Mouse (Mus musculus) lung, embryonic 15.5 days (tissue): ENCODE measurements at regions not wholly inside any gene's neighbourhood (a gene's known extent, or its start where the extent isn't known, plus 50 kb on each side); places are given as distances from the start of the nearest gene placed in this dataset.

Experiments used
- ATAC-seq: fragments of 200-750 bp; cut with Nextera tagmentation; 2 replicates; pipeline ENCODE4 v1.8.0; 2017; ENCODE audit warnings: moderate number of reproducible peaks, borderline replicate concordance; ENCODE audit not compliant: low FRiP score, low TSS enrichment; ENCODE audit errors: extremely low read depth
- H3K27ac ChIP-seq: fragments of 300-500 bp; sonication (generic); 2 replicates; pipeline ENCODE4 v1.5.1; 2015; ENCODE audit warnings: moderate library complexity, mild to moderate bottlenecking, inconsistent platforms
- H3K27me3 ChIP-seq: fragments of 300-500 bp; sonication (generic); 2 replicates; pipeline ENCODE4 v1.6.1; 2015; ENCODE audit warnings: inconsistent platforms
- H3K36me3 ChIP-seq: fragments of 300-500 bp; sonication (generic); 2 replicates; pipeline ENCODE4 v1.6.1; 2015; ENCODE audit warnings: inconsistent platforms
- H3K4me1 ChIP-seq: fragments of 300-500 bp; sonication (generic); 2 replicates; pipeline ENCODE4 v1.6.1; 2015; ENCODE audit warnings: inconsistent platforms
- H3K4me2 ChIP-seq: fragments of 300-500 bp; sonication (generic); 2 replicates; pipeline ENCODE4 v1.6.1; 2015; ENCODE audit warnings: inconsistent platforms, mild to moderate bottlenecking, moderate library complexity
- H3K4me3 ChIP-seq: fragments of 300-500 bp; sonication (generic); 2 replicates; pipeline ENCODE4 v1.5.1; 2015; ENCODE audit warnings: mild to moderate bottlenecking, inconsistent platforms
- H3K9ac ChIP-seq: fragments of 300-500 bp; sonication (generic); 2 replicates; pipeline ENCODE4 v1.6.1; 2015; ENCODE audit warnings: inconsistent platforms
- H3K9me3 ChIP-seq: fragments of 300-500 bp; sonication (generic); 2 replicates; pipeline ENCODE4 v1.6.1; 2016; ENCODE audit warnings: inconsistent platforms
- WGBS: fragments of 180-500 bp; shearing (Covaris S2); methylation state at CpG from one replicate; pipeline ENCODE4 v1.1.7; 2015; 5-methylcytosine and 5-hydroxymethylcytosine counted together

DNA sequence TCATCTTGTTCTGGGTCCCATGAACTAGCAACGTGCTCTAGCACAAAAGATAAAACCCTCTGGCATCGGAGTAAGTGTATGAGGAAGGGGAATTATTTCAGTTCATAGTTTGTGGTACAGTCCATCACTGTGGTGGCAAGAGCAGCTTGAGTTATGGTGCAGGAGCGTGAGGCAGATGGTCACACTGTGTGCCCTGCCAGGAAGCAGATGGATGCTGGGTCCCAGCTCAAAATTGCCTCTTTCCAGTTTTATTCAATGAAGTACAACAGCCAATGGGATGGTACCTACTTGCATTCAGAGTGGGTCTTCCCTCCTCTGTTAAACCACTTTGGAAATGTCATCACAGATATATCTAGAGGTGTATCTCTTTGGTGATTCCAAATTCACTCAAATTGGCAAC, 551.7 kb upstream of the Id4 start:
- no peak overlapping the region for H3K4me2 ChIP-seq
- no peaks in the 10 kb centered on the region for H3K4me1 ChIP-seq
- no peak overlapping the region for H3K9ac ChIP-seq
- no peaks in the 10 kb centered on the region for H3K36me3 ChIP-seq
- H3K27me3 ChIP-seq: no peaks in the 10 kb centered on the region
- no peaks in the 10 kb centered on the region for H3K9me3 ChIP-seq
- no peak overlapping the region for H3K27ac ChIP-seq
- ATAC-seq: no peak
- no peak overlapping the region for H3K4me3 ChIP-seq
- WGBS: 80% methylated on average over 3 of the region's 3 CpGs

DNA sequence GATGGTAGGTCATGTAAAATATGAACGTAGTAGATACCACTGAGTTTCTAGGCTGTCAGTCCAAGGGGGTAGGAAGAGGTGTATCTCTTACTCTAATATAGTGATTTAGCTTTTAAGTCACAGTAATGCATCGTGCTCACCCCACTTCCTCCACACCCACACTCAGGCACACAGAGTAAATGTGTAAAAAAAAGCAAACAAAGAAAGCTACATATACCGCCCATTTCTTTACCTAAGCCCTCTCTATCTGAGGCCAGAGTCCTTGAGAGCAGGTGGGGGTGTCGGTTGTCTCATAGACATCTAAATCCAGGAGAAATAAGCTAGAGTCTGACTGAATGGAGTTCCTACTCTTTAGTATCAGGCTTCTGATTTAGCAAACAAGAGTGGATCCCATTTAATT, 548.5 kb upstream of the Id4 start:
- no peak for ATAC-seq
- Histone ChIP-seq H3K4me2 (no peak overlapping the region), H3K4me1 (0 out of 2 replicates have a peak, but pooled peaks cover 3% of the 10 kb centered on the region), H3K9ac (no peak overlapping the region), H3K27ac (no peak overlapping the region), H3K9me3 (no peaks in the 10 kb centered on the region), H3K4me3 (no peak overlapping the region), H3K36me3 (no peaks in the 10 kb centered on the region), H3K27me3 (no peaks in the 10 kb centered on the region)
- 46% methylated on average over 4 of the region's 4 CpGs for WGBS

- 41% methylated on average over 4 of the region's 4 CpGs for WGBS
- Histone ChIP-seq H3K27ac (peak overlapping the region; percentile 37), H3K36me3 (no peaks in the 10 kb centered on the region), H3K9me3 (no peaks in the 10 kb centered on the region), H3K4me3 (no peak overlapping the region), H3K9ac (no peak overlapping the region), H3K4me1 (0 out of 2 replicates have a peak, but pooled peaks cover 3% of the 10 kb centered on the region), H3K27me3 (no peaks in the 10 kb centered on the region), H3K4me2 (no peak overlapping the region)
- peak; percentile 83; the same call in 1 of the 2 replicates for ATAC-seq
These were observed 544.8 kb upstream of the Id4 start for GRCm38 (mm10) chr13:47716265-47716664.

DNA sequence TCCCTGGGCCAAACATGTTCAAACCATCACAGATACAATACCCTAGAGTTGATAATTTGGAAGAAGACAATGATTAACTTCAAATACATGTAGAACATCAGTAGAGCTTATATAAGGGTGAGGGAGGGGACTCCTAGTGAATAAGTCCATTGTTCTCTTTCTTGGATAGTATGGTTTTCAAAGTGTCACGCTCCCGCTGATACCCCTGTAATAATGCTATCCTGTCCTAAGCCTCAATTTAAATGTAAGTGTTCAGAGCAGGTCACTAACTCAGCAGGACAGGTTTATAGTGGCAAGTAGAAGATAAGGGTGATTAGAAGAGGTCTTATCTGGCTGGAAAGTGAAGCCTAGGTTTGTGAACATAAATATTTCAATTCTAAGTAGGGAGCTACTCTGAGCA, 540.4 kb upstream of the Id4 start:
- H3K4me3 ChIP-seq: no peak overlapping the region
- 90% methylated on average over 2 of the region's 2 CpGs for WGBS
- no peaks in the 10 kb centered on the region for H3K36me3 ChIP-seq
- no peaks in the 10 kb centered on the region for H3K9me3 ChIP-seq
- no peak for ATAC-seq
- no peak overlapping the region for H3K27ac ChIP-seq
- no peak overlapping the region for H3K9ac ChIP-seq
- H3K4me2 ChIP-seq: no peak overlapping the region
- H3K4me1 ChIP-seq: 0 out of 2 replicates have a peak, but pooled peaks cover 3% of the 10 kb centered on the region
- no peaks in the 10 kb centered on the region for H3K27me3 ChIP-seq

DNA sequence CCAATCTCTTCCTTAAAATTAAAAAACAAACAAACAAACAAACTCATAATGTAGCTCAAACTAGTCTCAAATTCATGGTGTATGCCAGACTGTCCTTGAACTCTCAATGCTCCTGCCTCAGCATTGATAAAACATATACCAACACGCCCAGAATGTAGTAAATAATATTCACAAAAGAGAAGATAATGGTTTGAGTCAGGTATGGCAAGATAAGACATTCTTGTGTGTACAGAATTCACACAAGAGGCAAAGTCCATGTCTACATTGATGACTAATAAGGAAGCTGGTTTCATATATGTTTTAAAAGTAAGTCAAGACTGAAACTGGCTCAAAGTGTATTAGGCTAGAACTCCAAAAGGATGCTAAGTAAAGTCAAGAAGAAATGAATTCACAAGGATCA, 526.6 kb upstream of the Id4 start:
- Histone ChIP-seq H3K4me3 (no peak overlapping the region), H3K9me3 (no peaks in the 10 kb centered on the region), H3K4me1 (no peaks in the 10 kb centered on the region), H3K4me2 (no peak overlapping the region), H3K27me3 (no peaks in the 10 kb centered on the region), H3K27ac (no peak overlapping the region), H3K9ac (no peak overlapping the region), H3K36me3 (no peaks in the 10 kb centered on the region)
- 60% methylated on average over 1 of the region's 1 CpGs for WGBS
- ATAC-seq: no peak

DNA sequence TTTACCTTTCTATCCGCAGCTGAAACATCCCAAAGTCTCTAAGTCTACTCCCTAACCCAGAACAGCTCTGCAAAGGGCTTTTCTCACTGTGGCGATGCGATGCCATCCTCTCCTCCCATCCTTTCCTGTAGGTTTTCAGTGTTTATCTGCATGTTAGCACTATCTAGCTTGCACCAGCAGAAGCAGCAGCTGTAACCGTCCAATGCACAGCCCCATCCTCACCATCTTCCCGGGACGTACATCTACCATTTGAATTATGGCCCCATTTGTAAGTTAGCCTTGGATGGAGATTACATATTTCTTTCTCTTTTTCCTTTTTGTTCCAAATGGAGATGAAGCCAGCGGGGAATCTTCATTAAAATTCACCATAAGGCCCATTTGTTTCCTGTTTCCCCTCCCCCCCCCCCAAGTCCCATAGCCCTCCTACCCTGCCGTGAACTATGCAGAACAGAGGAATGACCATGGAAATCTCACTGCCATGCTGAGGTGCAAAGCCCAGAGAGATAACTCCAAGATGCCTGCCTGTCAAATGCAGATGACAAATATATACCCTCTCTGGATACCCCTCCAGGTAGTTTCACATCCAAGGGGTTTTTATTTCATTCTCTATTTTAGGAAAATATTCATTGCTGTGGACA, 525.5 kb upstream of the Id4 start:
- no peaks in the 10 kb centered on the region for H3K36me3 ChIP-seq
- no peaks in the 10 kb centered on the region for H3K4me1 ChIP-seq
- H3K9me3 ChIP-seq: no peaks in the 10 kb centered on the region
- no peaks in the 10 kb centered on the region for H3K27me3 ChIP-seq
- H3K9ac ChIP-seq: no peak overlapping the region
- WGBS: 71% methylated on average over 8 of the region's 8 CpGs
- H3K4me2 ChIP-seq: no peak overlapping the region
- H3K4me3 ChIP-seq: no peak overlapping the region
- no peak for ATAC-seq
- H3K27ac ChIP-seq: no peak overlapping the region

- Histone ChIP-seq H3K4me1 (no peaks in the 10 kb centered on the region), H3K27ac (no peak overlapping the region), H3K9me3 (no peaks in the 10 kb centered on the region), H3K9ac (no peak overlapping the region), H3K36me3 (no peaks in the 10 kb centered on the region), H3K27me3 (no peaks in the 10 kb centered on the region), H3K4me3 (no peak overlapping the region), H3K4me2 (no peak overlapping the region)
- ATAC-seq: no peak
These were observed 512.1 kb upstream of the Id4 start for GRCm38 (mm10) chr13:47748906-47749305.

- Histone ChIP-seq H3K4me3 (no peak overlapping the region), H3K27ac (no peak overlapping the region), H3K9ac (no peak overlapping the region), H3K4me1 (no peaks in the 10 kb centered on the region), H3K27me3 (no peaks in the 10 kb centered on the region), H3K36me3 (no peaks in the 10 kb centered on the region), H3K9me3 (no peaks in the 10 kb centered on the region), H3K4me2 (no peak overlapping the region)
- no peak for ATAC-seq
- WGBS: 88% methylated on average over 2 of the region's 2 CpGs
These were observed 510.0 kb upstream of the Id4 start for GRCm38 (mm10) chr13:47751033-47751432.

- H3K4me2 ChIP-seq: peak overlapping the region; percentile 25
- no peaks in the 10 kb centered on the region for H3K9me3 ChIP-seq
- ATAC-seq: peak; percentile 86
- WGBS: 37% methylated on average over 16 of the region's 16 CpGs
- H3K27ac ChIP-seq: peak overlapping the region; percentile 62
- H3K36me3 ChIP-seq: no peaks in the 10 kb centered on the region
- no peak overlapping the region for H3K4me3 ChIP-seq
- H3K4me1 ChIP-seq: peaks cover 7% of the 10 kb centered on the region; the same call in 1 of the 2 replicates
- H3K9ac ChIP-seq: no peak overlapping the region
- no peaks in the 10 kb centered on the region for H3K27me3 ChIP-seq
These were observed 496.0 kb upstream of the Id4 start for GRCm38 (mm10) chr13:47764802-47765597.

DNA sequence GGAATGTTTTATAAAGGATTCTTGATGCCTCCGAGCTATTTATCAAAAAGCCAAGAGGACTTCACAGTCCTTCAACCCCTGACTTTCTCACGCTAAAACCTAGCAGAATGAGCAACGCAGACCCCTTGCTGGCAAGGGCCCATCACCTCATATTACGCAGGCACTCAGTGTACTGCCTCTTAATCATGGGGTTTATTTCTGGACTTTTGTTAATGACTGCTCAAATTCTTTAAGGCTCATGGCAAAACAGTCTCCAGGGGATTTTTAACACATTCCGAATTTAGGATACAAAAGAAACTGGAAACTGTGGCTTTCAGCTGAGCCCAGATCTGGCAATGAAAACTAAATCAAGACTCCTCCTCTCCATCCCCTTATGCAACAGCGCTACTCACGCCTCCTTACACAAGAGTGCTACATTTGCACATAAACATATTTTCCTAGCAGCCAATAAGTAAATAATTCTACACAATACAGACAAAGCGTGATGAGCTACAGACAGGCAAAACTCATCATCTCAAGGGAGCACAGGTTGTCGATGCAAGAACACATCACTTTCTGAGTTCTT, 492.0 kb upstream of the Id4 start:
- peaks cover 7% of the 10 kb centered on the region; the same call in 1 of the 2 replicates for H3K4me1 ChIP-seq
- H3K9ac ChIP-seq: no peak overlapping the region
- H3K36me3 ChIP-seq: no peaks in the 10 kb centered on the region
- H3K27me3 ChIP-seq: no peaks in the 10 kb centered on the region
- 68% methylated on average over 9 of the region's 9 CpGs for WGBS
- H3K9me3 ChIP-seq: no peaks in the 10 kb centered on the region
- no peak overlapping the region for H3K27ac ChIP-seq
- no peak for ATAC-seq
- H3K4me3 ChIP-seq: no peak overlapping the region
- no peak overlapping the region for H3K4me2 ChIP-seq

- Histone ChIP-seq H3K4me2 (peak overlapping the region; percentile 46), H3K27me3 (no peaks in the 10 kb centered on the region), H3K9ac (no peak overlapping the region), H3K36me3 (no peaks in the 10 kb centered on the region), H3K9me3 (no peaks in the 10 kb centered on the region), H3K4me1 (peaks cover 6% of the 10 kb centered on the region; the same call in 1 of the 2 replicates), H3K27ac (peak overlapping the region; percentile 86), H3K4me3 (peak overlapping the region; percentile 8)
- WGBS: 28% methylated on average over 15 of the region's 15 CpGs
- peak; percentile 70; the same call in 1 of the 2 replicates for ATAC-seq
These were observed 483.6 kb upstream of the Id4 start for GRCm38 (mm10) chr13:47777206-47778099.
